Mouse (Mus musculus) olfactory bulb, adult 2 months (tissue): ENCODE measurements around the gene Tmem161a.

Experiments
- CTCF ChIP-seq: fragments of 200-500 bp; IDR thresholded peaks from 2 replicates; pipeline ENCODE4 v1.5.1; 2012; ENCODE audit warnings: low read depth, mild to moderate bottlenecking, low read length, moderate library complexity; ENCODE audit not compliant: insufficient read depth
- POLR2A ChIP-seq: fragments of 200-500 bp; IDR thresholded peaks from 2 replicates; pipeline ENCODE4 v1.6.1; 2012; ENCODE audit warnings: mild to moderate bottlenecking, low read depth, low read length, moderate library complexity; ENCODE audit not compliant: insufficient read depth

GRCm38 (mm10) chr8:70157240-70157800 is 14.8 kb upstream of the Tmem161a start:
- TF ChIP-seq CTCF (no peak), POLR2A (no peak)
